Mouse (Mus musculus) testis, adult 2 months (tissue): Measurements from ENCODE around the gene Lefty2. TPM values are rescaled to one million over a fixed set of nuclear protein-coding genes. Genes with fewer than 3 reads are reported as not detected.

Experiments
- H3K27ac ChIP-seq: fragments of 200-500 bp; 2 replicates; pipeline ENCODE4 v1.5.1; 2012; ENCODE audit warnings: low read depth, low read length; ENCODE audit not compliant: control insufficient read depth, insufficient read depth
- H3K27me3 ChIP-seq: fragments of 200-500 bp; 2 replicates; pipeline ENCODE4 v1.6.1; 2012; ENCODE audit warnings: mild to moderate bottlenecking, low read length, moderate library complexity; ENCODE audit not compliant: control insufficient read depth, insufficient read depth
- H3K36me3 ChIP-seq: fragments of 200-500 bp; 2 replicates; pipeline ENCODE4 v1.6.1; 2012; ENCODE audit warnings: mild to moderate bottlenecking, low read length; ENCODE audit not compliant: control insufficient read depth, insufficient read depth
- H3K4me1 ChIP-seq: fragments of 200-500 bp; 2 replicates; pipeline ENCODE4 v1.6.1; 2012; ENCODE audit warnings: low read length; ENCODE audit not compliant: control insufficient read depth, insufficient read depth
- H3K4me3 ChIP-seq: fragments of 200-500 bp; 2 replicates; pipeline ENCODE4 v1.5.1; 2012; ENCODE audit warnings: low read depth, mild to moderate bottlenecking, low read length, moderate library complexity, mixed read lengths; ENCODE audit not compliant: control insufficient read depth
- CTCF ChIP-seq: fragments of 200-500 bp; IDR thresholded peaks from 2 replicates; pipeline ENCODE4 v1.5.1; 2012; ENCODE audit warnings: low read depth, mild to moderate bottlenecking, inconsistent platforms, low read length, moderate library complexity; ENCODE audit not compliant: control insufficient read depth, insufficient read depth, insufficient replicate concordance
- POLR2A ChIP-seq: fragments of 200-500 bp; IDR thresholded peaks from 2 replicates; pipeline ENCODE4 v1.6.1; 2012; ENCODE audit warnings: low read depth, mild to moderate bottlenecking, inconsistent platforms, low read length, moderate library complexity; ENCODE audit not compliant: control insufficient read depth
- polyA plus RNA-seq: library from polyadenylated mRNA; depleted of rRNA; stranded (reverse); fragments of >200 nt; gene quantifications from 2 replicates; pipeline ENCODE4 v1.2.3, GENCODE M21; 2012

Lefty2 gene
- polyA plus RNA-seq, 1 experiment = 0.17 TPM

DNA sequence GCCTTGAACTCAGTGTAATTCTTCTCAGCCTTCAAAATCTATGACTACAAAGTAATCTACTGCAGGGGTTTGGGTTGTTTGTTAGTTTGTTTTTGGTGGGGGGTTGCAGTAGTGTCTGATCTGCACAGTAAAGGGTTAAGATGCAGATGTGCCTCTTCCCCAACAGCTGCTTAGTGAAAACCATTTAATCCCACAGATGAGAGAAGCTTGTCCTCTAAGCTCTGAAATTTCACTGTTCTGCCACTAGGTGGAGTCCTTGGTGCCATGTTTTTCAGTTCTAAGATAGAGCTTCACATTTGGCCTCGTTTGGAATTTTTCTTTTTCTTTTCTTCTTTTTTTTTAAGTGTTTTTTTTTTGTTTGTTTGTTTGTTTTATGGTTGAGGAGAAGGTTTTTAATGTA is 29.3 kb upstream of the Lefty2 start:
- no peaks in the 10 kb centered on the region for H3K4me1 ChIP-seq
- no peak overlapping the region for H3K27ac ChIP-seq
- TF ChIP-seq CTCF (peak; percentile 42; the same call in 1 of the 2 replicates), POLR2A (no peak)
- H3K27me3 ChIP-seq = no peaks in the 10 kb centered on the region
- peaks cover 5% of the 10 kb centered on the region for H3K36me3 ChIP-seq
- no peak overlapping the region for H3K4me3 ChIP-seq

DNA sequence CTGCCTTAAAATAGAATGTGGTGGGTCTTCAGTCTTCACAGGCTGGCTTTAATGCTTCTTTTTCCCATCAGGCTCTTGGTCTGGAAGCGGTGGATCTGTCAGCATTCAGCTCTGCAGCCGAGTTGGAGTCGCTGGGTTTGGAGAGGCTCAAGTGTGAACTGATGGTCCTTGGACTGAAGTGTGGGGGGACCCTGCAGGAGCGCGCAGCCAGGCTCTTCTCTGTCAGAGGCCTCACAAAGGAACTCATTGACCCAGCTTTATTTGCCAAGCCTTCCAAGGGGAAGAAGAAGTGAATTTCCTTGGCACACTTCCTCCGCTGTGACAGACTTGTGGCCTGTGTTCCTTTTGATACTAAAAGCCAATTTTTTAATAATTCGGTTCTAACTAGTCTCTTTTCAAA is 26.9 kb upstream of the Lefty2 start:
- no peak for TF ChIP-seq CTCF
- TF ChIP-seq POLR2A = no peak
- Histone ChIP-seq H3K4me1 (no peaks in the 10 kb centered on the region), H3K4me3 (no peak overlapping the region), H3K36me3 (peaks cover 2% of the 10 kb centered on the region), H3K27ac (no peak overlapping the region), H3K27me3 (no peaks in the 10 kb centered on the region)

DNA sequence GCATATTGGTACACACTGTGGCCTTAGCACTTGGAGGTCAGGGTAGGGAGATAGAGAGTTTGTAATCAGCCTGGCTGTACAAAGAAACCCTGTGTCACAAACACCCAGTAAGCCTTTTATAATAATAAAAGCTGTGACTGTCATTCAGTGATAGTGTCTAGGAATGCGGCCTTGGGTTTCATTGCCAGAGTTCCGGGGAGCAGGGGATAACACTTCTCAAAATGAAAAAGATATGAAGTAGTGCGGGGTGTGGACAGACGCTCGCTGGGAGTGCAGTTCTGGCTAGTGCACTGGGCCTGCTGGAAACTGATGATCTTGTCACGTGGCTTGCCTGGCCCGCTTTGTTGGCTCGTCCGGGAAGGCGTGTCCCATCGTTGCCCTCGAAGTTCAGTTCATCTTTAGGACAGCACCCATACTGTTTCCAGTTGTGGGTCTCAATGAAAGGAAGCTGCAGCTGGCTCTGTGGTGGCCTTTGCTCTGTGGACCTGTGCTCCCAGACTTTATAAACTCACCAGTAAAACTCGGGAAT is 22.7 kb upstream of the Lefty2 start:
- Histone ChIP-seq H3K36me3 (no peaks in the 10 kb centered on the region), H3K27ac (no peak overlapping the region), H3K4me1 (no peaks in the 10 kb centered on the region; the same call in 1 of the 2 replicates), H3K27me3 (no peaks in the 10 kb centered on the region), H3K4me3 (no peak overlapping the region)
- TF ChIP-seq POLR2A = no peak
- TF ChIP-seq CTCF = no peak

DNA sequence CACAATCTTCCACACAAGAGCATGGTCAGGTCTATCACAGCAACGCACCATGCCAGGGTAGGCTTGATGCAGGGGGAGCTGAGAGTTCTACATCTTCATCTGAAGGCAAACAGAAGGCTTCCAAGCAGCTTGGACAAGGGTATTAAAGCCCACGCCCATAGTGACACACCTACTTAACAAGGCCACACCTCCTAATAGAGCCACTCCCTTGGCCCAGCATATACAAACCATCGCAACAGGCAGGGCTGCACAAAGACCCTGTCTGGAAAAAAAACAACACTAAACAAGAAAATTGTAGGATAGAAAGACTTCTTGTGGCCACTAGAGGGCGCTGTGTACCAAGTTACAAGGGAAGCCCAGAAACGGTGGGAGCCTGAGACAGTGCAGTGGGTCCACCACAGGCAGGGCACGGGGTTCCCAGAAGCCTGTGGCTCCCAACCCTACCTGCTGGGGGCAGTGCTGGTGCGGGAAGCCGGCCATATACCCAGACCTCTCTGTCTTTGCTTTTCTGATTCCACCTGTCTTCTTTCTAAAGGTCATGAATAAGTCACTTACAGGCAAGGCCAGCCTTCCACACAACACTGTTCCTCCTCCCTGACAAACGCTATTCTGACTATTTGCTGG is 18.9 kb upstream of the Lefty2 start:
- no peaks in the 10 kb centered on the region for H3K27me3 ChIP-seq
- H3K4me1 ChIP-seq = no peaks in the 10 kb centered on the region; the same call in 1 of the 2 replicates

DNA sequence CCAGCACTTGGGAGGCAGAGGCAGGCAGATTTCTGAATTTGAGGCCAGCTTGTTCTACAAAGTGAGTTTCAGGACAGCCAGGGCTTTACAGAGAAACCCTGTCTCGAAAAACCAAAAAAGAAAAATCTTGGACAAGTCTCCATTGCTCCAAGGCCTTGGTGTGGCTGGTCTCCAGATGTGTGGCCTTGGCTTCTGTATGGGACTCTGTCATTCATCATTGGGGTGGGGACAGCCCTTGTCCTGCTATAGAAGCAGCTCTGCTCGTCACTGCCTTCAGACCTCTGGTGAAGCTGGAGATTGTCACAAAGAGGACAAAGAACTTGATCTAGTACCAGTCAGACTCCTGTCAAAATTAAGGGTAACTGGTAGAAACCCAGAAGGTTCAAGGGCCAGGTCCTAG is 18.3 kb upstream of the Lefty2 start:
- Histone ChIP-seq H3K27ac (no peak overlapping the region), H3K36me3 (no peaks in the 10 kb centered on the region), H3K27me3 (no peaks in the 10 kb centered on the region), H3K4me3 (no peak overlapping the region), H3K4me1 (no peaks in the 10 kb centered on the region; the same call in 1 of the 2 replicates)
- TF ChIP-seq POLR2A (no peak), CTCF (no peak)

More for the DNA sequence above, 18.9 kb upstream of the Lefty2 start:
- H3K4me3 ChIP-seq = no peak overlapping the region
- TF ChIP-seq POLR2A = no peak
- peak; percentile 61; the same call in 1 of the 2 replicates for TF ChIP-seq CTCF
- H3K36me3 ChIP-seq = no peaks in the 10 kb centered on the region
- H3K27ac ChIP-seq = no peak overlapping the region

DNA sequence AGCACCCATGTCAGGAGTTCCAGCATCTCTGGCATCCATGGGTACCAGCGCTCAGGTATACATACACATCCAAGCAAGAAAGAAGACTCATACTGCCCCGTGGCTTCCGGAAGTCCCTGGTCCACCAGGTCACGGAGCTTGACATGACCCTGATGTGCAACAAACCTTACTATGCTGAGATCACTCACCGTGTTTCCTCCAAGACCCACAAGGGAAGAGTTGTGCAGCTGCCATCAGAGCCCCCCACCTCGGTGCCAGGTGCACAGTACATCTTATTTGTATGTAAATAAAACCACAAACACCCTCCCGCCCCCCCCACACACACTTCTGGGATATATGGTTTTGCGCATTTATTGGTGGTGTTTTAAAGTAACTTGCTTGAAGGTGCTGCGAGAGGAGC is 17.8 kb upstream of the Lefty2 start:
- no peaks in the 10 kb centered on the region for H3K36me3 ChIP-seq
- no peaks in the 10 kb centered on the region for H3K27me3 ChIP-seq
- H3K4me1 ChIP-seq = no peaks in the 10 kb centered on the region; the same call in 1 of the 2 replicates
- TF ChIP-seq CTCF (no peak), POLR2A (no peak)
- H3K27ac ChIP-seq = no peak overlapping the region
- no peak overlapping the region for H3K4me3 ChIP-seq

DNA sequence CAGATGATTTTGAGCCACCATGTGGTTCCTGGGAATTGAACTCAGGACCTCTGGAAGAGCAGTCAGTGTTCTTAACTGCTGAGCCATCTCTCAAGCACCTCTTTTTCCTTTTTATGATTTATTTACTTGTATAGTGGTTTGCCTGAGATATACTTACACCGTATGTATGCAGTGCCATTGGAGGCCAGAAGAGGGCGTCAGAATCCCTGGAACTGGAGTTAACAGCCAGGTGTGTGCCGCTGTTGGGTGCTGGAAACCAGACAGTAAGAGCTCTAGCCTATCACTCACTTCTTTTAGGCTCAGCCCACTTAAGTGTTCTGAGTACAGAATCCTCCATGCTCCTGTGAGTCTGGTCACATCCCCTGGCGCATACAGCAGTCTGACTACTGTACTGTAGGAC is 15.4 kb upstream of the Lefty2 start:
- H3K27me3 ChIP-seq = no peaks in the 10 kb centered on the region
- H3K4me1 ChIP-seq = no peaks in the 10 kb centered on the region; the same call in 1 of the 2 replicates
- TF ChIP-seq POLR2A = no peak
- peak; percentile 42; the same call in 1 of the 2 replicates for TF ChIP-seq CTCF
- H3K36me3 ChIP-seq = no peaks in the 10 kb centered on the region
- H3K27ac ChIP-seq = no peak overlapping the region
- H3K4me3 ChIP-seq = no peak overlapping the region
